Mouse (Mus musculus) intestine, embryonic 14.5 days (tissue): ENCODE data around the gene Smok3a. TPM values are rescaled to one million over a fixed set of nuclear protein-coding genes. Genes with fewer than 3 reads are reported as not detected.

Experiments used
- ATAC-seq: fragments of 200-750 bp; cut with Nextera tagmentation; replicated peaks from 2 replicates; pipeline ENCODE4 v1.8.0; 2017; ENCODE audit warnings: low read depth, moderate number of reproducible peaks, moderate TSS enrichment, moderate library complexity; ENCODE audit not compliant: low FRiP score, low TSS enrichment
- DNase-seq: peaks from one replicate; pipeline ENCODE4 v3.0.0-alpha.2; 2018; ENCODE audit warnings: low spot score
- H3K27ac ChIP-seq: fragments of 300-500 bp; sonication (generic); 2 replicates; pipeline ENCODE4 v1.5.1; 2014; ENCODE audit warnings: low read depth, mild to moderate bottlenecking, control low read depth
- H3K27me3 ChIP-seq: fragments of 300-500 bp; sonication (generic); replicated peaks from 2 replicates; pipeline ENCODE4 v1.6.1; 2014; ENCODE audit warnings: low read length, control low read depth; ENCODE audit not compliant: control insufficient read depth, insufficient read depth
- H3K36me3 ChIP-seq: fragments of 300-500 bp; sonication (generic); 2 replicates; pipeline ENCODE4 v1.6.1; 2014; ENCODE audit warnings: low read length, control low read depth; ENCODE audit not compliant: control insufficient read depth, insufficient read depth
- H3K4me1 ChIP-seq: fragments of 300-500 bp; sonication (generic); replicated peaks from 2 replicates; pipeline ENCODE4 v1.6.1; 2014; ENCODE audit warnings: low read length, control low read depth, mixed read lengths; ENCODE audit not compliant: control insufficient read depth, insufficient read depth
- H3K4me2 ChIP-seq: fragments of 300-500 bp; sonication (generic); 2 replicates; pipeline ENCODE4 v1.6.1; 2014; ENCODE audit warnings: low read length
- H3K4me3 ChIP-seq: fragments of 300-500 bp; sonication (generic); 2 replicates; pipeline ENCODE4 v1.5.1; 2014; ENCODE audit warnings: low read depth, low read length, control low read depth, mixed read lengths
- H3K9ac ChIP-seq: fragments of 300-500 bp; sonication (generic); 2 replicates; pipeline ENCODE4 v1.6.1; 2014; ENCODE audit warnings: mild to moderate bottlenecking, low read length
- H3K9me3 ChIP-seq: fragments of 300-500 bp; sonication (generic); 2 replicates; pipeline ENCODE4 v1.6.1; 2016; ENCODE audit warnings: low read length, control low read depth; ENCODE audit not compliant: control insufficient read depth
- WGBS: fragments of 180-500 bp; shearing (Covaris S2); extraction: QIAGEN DNeasy Blood & Tissue Kit; methylation state at CpG from one replicate; pipeline ENCODE4 v1.1.7; 2014; 5-methylcytosine and 5-hydroxymethylcytosine counted together
- polyA plus RNA-seq: library from polyadenylated mRNA; unstranded; fragments of >200 nt; fragmentation: Nextera tagmentation; extraction: Ambion mirVana; gene quantifications from 2 replicates; pipeline ENCODE4 v1.2.1, GENCODE M21; 2014

Smok3a gene
- polyA plus RNA-seq, 1 experiment from 2014 or later, result not detected

- Histone ChIP-seq H3K9ac (no peak overlapping the region), H3K4me2 (no peak overlapping the region), H3K27ac (no peak overlapping the region), H3K4me3 (no peak overlapping the region), H3K27me3 (no peaks in the 10 kb centered on the region), H3K4me1 (no peaks in the 10 kb centered on the region), H3K36me3 (no peaks in the 10 kb centered on the region), H3K9me3 (no peaks in the 10 kb centered on the region)
- WGBS, result 91% methylated on average over 5 of the region's 5 CpGs
- ATAC-seq (no peak), DNase-seq (no peak)
Observed at GRCm38 (mm10) chr5:138080456-138080855, 59.4 kb downstream of the Smok3a start.

DNA sequence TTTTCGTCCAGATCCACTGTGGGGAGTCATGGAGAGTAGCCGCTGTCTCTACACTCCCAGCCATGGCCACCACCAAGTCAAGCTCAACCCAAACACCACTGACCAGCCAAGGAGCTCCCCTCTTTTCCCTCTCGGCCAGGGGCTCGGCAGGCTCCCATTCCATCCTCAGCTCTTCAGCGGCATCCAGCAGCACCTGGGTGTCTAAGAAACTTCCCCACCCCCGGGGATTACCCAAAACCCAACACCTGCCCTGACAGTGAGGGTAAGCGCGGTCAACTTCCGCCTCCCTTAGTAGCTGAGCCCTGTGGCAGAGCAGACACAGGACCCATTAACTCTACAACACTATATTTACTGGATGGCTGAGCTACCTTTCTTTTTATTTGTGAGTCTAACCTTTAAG is 60.4 kb downstream of the Smok3a start:
- DNase-seq (no peak), ATAC-seq (no peak)
- no peak overlapping the region for H3K4me2 ChIP-seq
- no peaks in the 10 kb centered on the region for H3K36me3 ChIP-seq
- H3K9ac ChIP-seq, result no peak overlapping the region
- 84% methylated on average over 9 of the region's 9 CpGs for WGBS
- no peak overlapping the region for H3K4me3 ChIP-seq
- H3K27ac ChIP-seq, result no peak overlapping the region
- peaks cover 7% of the 10 kb centered on the region for H3K4me1 ChIP-seq
- H3K27me3 ChIP-seq, result no peaks in the 10 kb centered on the region
- H3K9me3 ChIP-seq, result no peaks in the 10 kb centered on the region

DNA sequence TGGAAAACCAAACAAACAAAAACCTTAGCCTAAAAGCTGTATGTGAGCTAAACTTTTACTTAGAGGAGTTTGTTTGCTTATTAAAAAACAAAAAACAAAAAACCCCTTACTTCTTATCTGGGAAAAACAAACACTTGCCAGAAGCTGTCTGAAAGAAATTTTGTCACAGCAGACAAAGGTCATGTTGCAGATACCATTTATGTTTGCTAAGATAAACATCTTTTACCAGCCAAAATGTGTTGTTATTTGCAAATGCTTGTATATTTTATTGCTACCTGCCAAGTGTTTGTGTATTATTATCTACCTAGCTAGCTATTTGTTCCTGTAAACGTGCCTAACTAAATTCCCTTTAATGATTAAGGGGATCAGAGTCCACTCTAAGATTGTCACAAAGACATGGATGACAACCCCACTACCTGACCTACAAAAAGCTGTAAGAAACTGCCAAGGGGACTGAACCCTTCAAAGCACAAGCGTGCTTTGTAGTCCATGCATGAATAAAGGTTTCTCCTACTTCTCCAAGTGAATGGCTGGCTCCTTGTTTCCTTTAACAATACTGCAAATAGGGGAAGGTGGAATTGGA is 62.3 kb downstream of the Smok3a start:
- ATAC-seq (no peak), DNase-seq (no peak)
- no peak overlapping the region for H3K27ac ChIP-seq
- no peak overlapping the region for H3K4me3 ChIP-seq
- WGBS, result 62% methylated on average over 2 of the region's 2 CpGs
- H3K4me1 ChIP-seq, result peaks cover 17% of the 10 kb centered on the region
- no peaks in the 10 kb centered on the region for H3K9me3 ChIP-seq
- H3K9ac ChIP-seq, result no peak overlapping the region
- H3K27me3 ChIP-seq, result no peaks in the 10 kb centered on the region
- peaks cover 14% of the 10 kb centered on the region for H3K36me3 ChIP-seq
- H3K4me2 ChIP-seq, result no peak overlapping the region

DNA sequence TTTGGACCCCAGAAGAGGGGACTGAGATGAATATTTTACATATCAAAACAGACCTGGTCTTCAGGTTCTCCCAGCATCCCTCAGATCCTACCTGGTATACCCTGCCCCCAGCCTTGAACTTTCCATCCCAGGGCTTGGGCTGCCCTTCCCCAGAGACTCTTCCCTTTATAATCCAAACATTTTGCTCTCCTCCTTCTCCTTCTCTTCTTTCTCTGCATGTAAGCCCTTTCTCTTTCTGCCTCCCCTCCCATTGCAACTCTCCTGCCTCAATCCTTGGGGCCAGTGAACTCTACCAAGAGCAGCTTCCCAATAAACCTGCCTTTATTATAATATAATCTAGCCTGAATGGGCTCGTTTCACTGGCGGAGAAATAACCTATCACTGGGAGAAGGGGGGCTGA is 62.9 kb downstream of the Smok3a start:
- Histone ChIP-seq H3K36me3 (peaks cover 14% of the 10 kb centered on the region), H3K27ac (no peak overlapping the region), H3K4me3 (no peak overlapping the region), H3K9ac (no peak overlapping the region), H3K27me3 (no peaks in the 10 kb centered on the region), H3K4me2 (no peak overlapping the region), H3K4me1 (peaks cover 20% of the 10 kb centered on the region), H3K9me3 (no peaks in the 10 kb centered on the region)
- WGBS, result 90% methylated on average over 2 of the region's 2 CpGs
- DNase-seq (no peak), ATAC-seq (no peak)

Other genes with a start within 250 kb of the Smok3a start
- 25.5 and 35.4 TPM in 2 replicates for gene Ppp1r35, start 242.4 kb upstream of the Smok3a start, polyA plus RNA-seq
- gene Mepce, start 233.6 kb upstream of the Smok3a start, polyA plus RNA-seq, result 12.1 and 15.4 TPM in 2 replicates
- 14.4 and 17.9 TPM in 2 replicates for gene Zcwpw1, start 233.5 kb upstream of the Smok3a start, polyA plus RNA-seq
- gene Pilra, start 185.0 kb upstream of the Smok3a start, polyA plus RNA-seq, result 2.5 and 3.0 TPM in 2 replicates
- gene Pilrb1, start 163.2 kb upstream of the Smok3a start, polyA plus RNA-seq, result 0.66 and 1.4 TPM in 2 replicates
- 0.55 and 0.63 TPM in 2 replicates for gene Pilrb2, start 149.4 kb upstream of the Smok3a start, polyA plus RNA-seq
- 13.2 and 13.6 TPM in 2 replicates for gene Cyp3a13, start 99.6 kb upstream of the Smok3a start, polyA plus RNA-seq
- 0.19 and 0.38 TPM in 2 replicates for gene Gjc3, start 58.2 kb upstream of the Smok3a start, polyA plus RNA-seq
- not detected in 2 replicates for gene Azgp1, start 39.7 kb upstream of the Smok3a start, polyA plus RNA-seq
- gene Smok3b, start 168 bp downstream of the Smok3a start, polyA plus RNA-seq, result not detected in 2 replicates
- not detected in 2 replicates for gene Smok3c, start 31.9 kb downstream of the Smok3a start, polyA plus RNA-seq
- gene Zkscan1, start 63.8 kb downstream of the Smok3a start, polyA plus RNA-seq, result 24.5 and 26.3 TPM in 2 replicates
- 53.6 and 66.2 TPM in 2 replicates for gene Zscan21, start 95.6 kb downstream of the Smok3a start, polyA plus RNA-seq
- 14.5 and 15.1 TPM in 2 replicates for gene Zfp113, start 134.5 kb downstream of the Smok3a start, polyA plus RNA-seq
- 250 and 257 TPM in 2 replicates for gene Cops6, start 139.8 kb downstream of the Smok3a start, polyA plus RNA-seq
- 19.1 and 21.7 TPM in 2 replicates for gene Ap4m1, start 150.7 kb downstream of the Smok3a start, polyA plus RNA-seq
- 182 and 207 TPM in 2 replicates for gene Mcm7, start 151.2 kb downstream of the Smok3a start, polyA plus RNA-seq
- 82.6 and 90.3 TPM in 2 replicates for gene Taf6, start 166.2 kb downstream of the Smok3a start, polyA plus RNA-seq
- 44.4 and 49.0 TPM in 2 replicates for gene Cnpy4, start 166.2 kb downstream of the Smok3a start, polyA plus RNA-seq
- gene Mblac1, start 173.1 kb downstream of the Smok3a start, polyA plus RNA-seq, result 8.4 and 9.7 TPM in 2 replicates
- gene Nxpe5, start 204.6 kb downstream of the Smok3a start, polyA plus RNA-seq, result 0.04 TPM in 1 of 2 replicates, not detected in the other
- 68.5 and 71.4 TPM in 2 replicates for gene Lamtor4, start 234.2 kb downstream of the Smok3a start, polyA plus RNA-seq
- 4.4 and 7.5 TPM in 2 replicates for gene BC037034, start 242.8 kb downstream of the Smok3a start, polyA plus RNA-seq